Mouse (Mus musculus) thymus, postnatal 25 days (tissue): ENCODE data around the gene Nbr1.
A peak's percentile ranks its signal among the peaks of the same experiment; 100 is the strongest.
"Not testable (repeated sequence)": the region's sequence is repeated elsewhere in the genome, so short reads cannot be mapped to it uniquely, and the experiment has no call there.

ENCODE experiments used
- DNase-seq: peaks from one replicate; pipeline ENCODE4 v3.0.0; 2022

The Nbr1 gene

GRCm38 (mm10) chr11:101626995-101627856 is 75.3 kb downstream of the Nbr1 start, which contains the start of gene Rdm1:
Gene Rdm1, plus strand, starts transcription at chr11:101627195.
- peak; percentile 85 for DNase-seq

GRCm38 (mm10) chr11:101627857-101628559 is 76.1 kb downstream of the Nbr1 start:
- peak; percentile 88 for DNase-seq

- DNase-seq: not testable (repeated sequence)
Measured at GRCm38 (mm10) chr11:101628733-101629417, 76.9 kb downstream of the Nbr1 start.
